Mouse (Mus musculus): Measurements from ENCODE around the gene Rsph6a. TPM values are rescaled to one million over a fixed set of nuclear protein-coding genes. Genes with fewer than 3 reads are reported as not detected.
A peak's percentile ranks its signal among the peaks of the same experiment; 100 is the strongest.

The Rsph6a gene
- polyA plus RNA-seq, 1 experiment from 2014 or later = not detected

GRCm38 (mm10) chr7:19077761-19078160 lies 23.3 kb downstream of the Rsph6a start:
- H3K9me3 ChIP-seq (ENCODE audit: control insufficient read depth, low read length) = no peaks in the 10 kb centered on the region
- TF ChIP-seq EP300 (optimal IDR thresholded peaks at IDR 0.05) (no peak), CTCF (IDR thresholded peaks at IDR 0.05; ENCODE audit: low read depth) (no peak)
- 65% methylated on average over 14 of the region's 14 CpGs for WGBS
- no peaks in the 10 kb centered on the region; the same call in none of the 2 replicates for H3K4me1 ChIP-seq (replicated peaks; ENCODE audit: control insufficient read depth, insufficient read depth)
- peaks cover 20% of the 10 kb centered on the region for H3K36me3 ChIP-seq (ENCODE audit: control insufficient read depth, insufficient read depth, low read length)
- DNase-seq (ENCODE audit: low spot score) (no peak), ATAC-seq (ENCODE audit: low FRiP score, low TSS enrichment) (no peak)
- no peaks in the 10 kb centered on the region for H3K27me3 ChIP-seq (ENCODE audit: control insufficient read depth, insufficient read depth, low read length)
- H3K4me2 ChIP-seq (replicated peaks; ENCODE audit: low read depth) = no peak overlapping the region
- H3K4me3 ChIP-seq (ENCODE audit: low read depth, low read length) = no peak overlapping the region
- H3K9ac ChIP-seq (ENCODE audit: low read length) = no peak overlapping the region
- no peak overlapping the region for H3K27ac ChIP-seq (replicated peaks)

- Histone ChIP-seq H3K4me3 (ENCODE audit: low read depth, low read length) (no peak overlapping the region), H3K27me3 (ENCODE audit: control insufficient read depth, insufficient read depth, low read length) (no peaks in the 10 kb centered on the region), H3K4me2 (replicated peaks; ENCODE audit: low read depth) (no peak overlapping the region), H3K9ac (ENCODE audit: low read length) (no peak overlapping the region), H3K4me1 (replicated peaks; ENCODE audit: control insufficient read depth, insufficient read depth) (peaks cover 8% of the 10 kb centered on the region), H3K27ac (replicated peaks) (no peak overlapping the region), H3K36me3 (ENCODE audit: control insufficient read depth, insufficient read depth, low read length) (peaks cover 20% of the 10 kb centered on the region), H3K9me3 (ENCODE audit: control insufficient read depth, low read length) (no peaks in the 10 kb centered on the region)
- TF ChIP-seq EP300 (optimal IDR thresholded peaks at IDR 0.05) = no peak
- TF ChIP-seq CTCF (IDR thresholded peaks at IDR 0.05; ENCODE audit: low read depth) = no peak
- DNase-seq (ENCODE audit: low spot score) (no peak), ATAC-seq (ENCODE audit: low FRiP score, low TSS enrichment) (no peak)
- 83% methylated on average over 3 of the region's 3 CpGs for WGBS
Measured at GRCm38 (mm10) chr7:19078732-19079131, 24.2 kb downstream of the Rsph6a start.

GRCm38 (mm10) chr7:19080451-19080950 lies 26.0 kb downstream of the Rsph6a start:
- TF ChIP-seq CTCF (IDR thresholded peaks at IDR 0.05; ENCODE audit: low read depth) (no peak), EP300 (optimal IDR thresholded peaks at IDR 0.05) (no peak)
- DNase-seq (ENCODE audit: low spot score) (no peak), ATAC-seq (ENCODE audit: low FRiP score, low TSS enrichment) (no peak)
- H3K27ac ChIP-seq (replicated peaks) = no peak overlapping the region
- no peak overlapping the region for H3K4me3 ChIP-seq (ENCODE audit: low read depth, low read length)
- peaks cover 14% of the 10 kb centered on the region for H3K4me1 ChIP-seq (replicated peaks; ENCODE audit: control insufficient read depth, insufficient read depth)
- no peak overlapping the region for H3K4me2 ChIP-seq (replicated peaks; ENCODE audit: low read depth)
- WGBS = 84% methylated on average over 19 of the region's 19 CpGs
- no peak overlapping the region for H3K9ac ChIP-seq (ENCODE audit: low read length)
- H3K9me3 ChIP-seq (ENCODE audit: control insufficient read depth, low read length) = no peaks in the 10 kb centered on the region
- H3K27me3 ChIP-seq (ENCODE audit: control insufficient read depth, insufficient read depth, low read length) = no peaks in the 10 kb centered on the region
- peaks cover 20% of the 10 kb centered on the region for H3K36me3 ChIP-seq (ENCODE audit: control insufficient read depth, insufficient read depth, low read length)

GRCm38 (mm10) chr7:19082171-19082570 lies 27.7 kb downstream of the Rsph6a start:
- Histone ChIP-seq H3K9ac (ENCODE audit: low read length) (no peak overlapping the region), H3K27ac (replicated peaks) (peak overlapping the region; percentile 83), H3K36me3 (ENCODE audit: control insufficient read depth, insufficient read depth, low read length) (peaks cover 23% of the 10 kb centered on the region), H3K4me1 (replicated peaks; ENCODE audit: control insufficient read depth, insufficient read depth) (peaks cover 15% of the 10 kb centered on the region), H3K9me3 (ENCODE audit: control insufficient read depth, low read length) (no peaks in the 10 kb centered on the region), H3K4me2 (replicated peaks; ENCODE audit: low read depth) (no peak overlapping the region), H3K27me3 (ENCODE audit: control insufficient read depth, insufficient read depth, low read length) (no peaks in the 10 kb centered on the region), H3K4me3 (ENCODE audit: low read depth, low read length) (no peak overlapping the region)
- no peak for TF ChIP-seq EP300 (optimal IDR thresholded peaks at IDR 0.05)
- no peak for TF ChIP-seq CTCF (IDR thresholded peaks at IDR 0.05; ENCODE audit: low read depth)
- no peak for ATAC-seq (ENCODE audit: low FRiP score, low TSS enrichment)
- DNase-seq (ENCODE audit: low spot score) = no peak
- WGBS = 68% methylated on average over 4 of the region's 4 CpGs

- Histone ChIP-seq H3K4me1 (replicated peaks; ENCODE audit: control insufficient read depth, insufficient read depth) (peaks cover 15% of the 10 kb centered on the region), H3K36me3 (ENCODE audit: control insufficient read depth, insufficient read depth, low read length) (peaks cover 23% of the 10 kb centered on the region), H3K9me3 (ENCODE audit: control insufficient read depth, low read length) (no peaks in the 10 kb centered on the region), H3K27me3 (ENCODE audit: control insufficient read depth, insufficient read depth, low read length) (no peaks in the 10 kb centered on the region), H3K9ac (ENCODE audit: low read length) (0 out of 2 replicates have a peak overlapping the region, but pooled peaks have one; percentile 41), H3K4me3 (ENCODE audit: low read depth, low read length) (peak overlapping the region; percentile 54; the same call in 1 of the 2 replicates), H3K27ac (replicated peaks) (peak overlapping the region; percentile 83), H3K4me2 (replicated peaks; ENCODE audit: low read depth) (peak overlapping the region; percentile 69)
- 29% methylated on average over 6 of the region's 6 CpGs for WGBS
- no peak; the same call in 1 of the 2 replicates for ATAC-seq (ENCODE audit: low FRiP score, low TSS enrichment)
- DNase-seq (ENCODE audit: low spot score) = no peak
- TF ChIP-seq EP300 (optimal IDR thresholded peaks at IDR 0.05) (no peak), CTCF (IDR thresholded peaks at IDR 0.05; ENCODE audit: low read depth) (no peak)
Measured at GRCm38 (mm10) chr7:19083096-19083495, 28.6 kb downstream of the Rsph6a start.

GRCm38 (mm10) chr7:19083701-19084100 lies 29.2 kb downstream of the Rsph6a start, which contains the start of gene Dmpk:
Gene Dmpk, plus strand, starts transcription at chr7:19083849.
- Histone ChIP-seq H3K9me3 (ENCODE audit: control insufficient read depth, low read length) (no peaks in the 10 kb centered on the region), H3K36me3 (ENCODE audit: control insufficient read depth, insufficient read depth, low read length) (peaks cover 23% of the 10 kb centered on the region), H3K4me3 (ENCODE audit: low read depth, low read length) (peak within 1 kb of the TSS; percentile 54), H3K4me2 (replicated peaks; ENCODE audit: low read depth) (peak within 1 kb of the TSS; percentile 69), H3K4me1 (replicated peaks; ENCODE audit: control insufficient read depth, insufficient read depth) (peaks cover 15% of the 10 kb centered on the region), H3K27ac (replicated peaks) (peak within 1 kb of the TSS; percentile 83), H3K27me3 (ENCODE audit: control insufficient read depth, insufficient read depth, low read length) (no peaks in the 10 kb centered on the region), H3K9ac (ENCODE audit: low read length) (peak within 1 kb of the TSS; percentile 65)
- peak; percentile 46 for ATAC-seq (ENCODE audit: low FRiP score, low TSS enrichment)
- DNase-seq (ENCODE audit: low spot score) = peak; percentile 51
- 29% methylated on average over 10 of the region's 10 CpGs for WGBS
- TF ChIP-seq EP300 (optimal IDR thresholded peaks at IDR 0.05) (no peak), CTCF (IDR thresholded peaks at IDR 0.05; ENCODE audit: low read depth) (no peak)

Data from stomach, postnatal 0 days (tissue).